Mouse (Mus musculus): ENCODE results near the gene Slc43a3.

- TF ChIP-seq CTCF (IDR thresholded peaks at IDR 0.05; ENCODE audit: borderline replicate concordance, insufficient read depth, low read depth, low read length), result no peak
- no peak for TF ChIP-seq POLR2A (IDR thresholded peaks at IDR 0.05; ENCODE audit: borderline replicate concordance, insufficient read depth, low read length)
Measured at GRCm38 (mm10) chr2:85001497-85001896, 65.1 kb downstream of the Slc43a3 start.

All from cerebellum, adult 2 months (tissue).